Mouse (Mus musculus) heart, postnatal 0 days (tissue): ENCODE results near the gene Ncor2. TPM values are rescaled to one million over a fixed set of nuclear protein-coding genes. Genes with fewer than 3 reads are reported as not detected.

Experiments
- ATAC-seq: fragments of 200-750 bp; cut with Nextera tagmentation; 2 replicates; pipeline ENCODE4 v1.8.0; 2017; ENCODE audit warnings: low read depth, moderate number of reproducible peaks, moderate library complexity; ENCODE audit not compliant: insufficient read depth
- DNase-seq: peaks from one replicate; pipeline ENCODE4 v3.0.0-alpha.2; 2016; ENCODE audit warnings: low spot score
- H3K27ac ChIP-seq: fragments of 300-500 bp; sonication (generic); 2 replicates; pipeline ENCODE4 v1.5.1; 2014; ENCODE audit warnings: low read depth, mild to moderate bottlenecking
- H3K27me3 ChIP-seq: fragments of 300-500 bp; sonication (generic); 2 replicates; pipeline ENCODE4 v1.6.1; 2014; ENCODE audit warnings: low read length, mixed read lengths; ENCODE audit not compliant: control insufficient read depth, insufficient read depth
- H3K36me3 ChIP-seq: fragments of 300-500 bp; sonication (generic); replicated peaks from 2 replicates; pipeline ENCODE4 v1.6.1; 2014; ENCODE audit warnings: low read length, mixed read lengths; ENCODE audit not compliant: control insufficient read depth, insufficient read depth
- H3K4me1 ChIP-seq: fragments of 300-500 bp; sonication (generic); 2 replicates; pipeline ENCODE4 v1.6.1; 2014; ENCODE audit warnings: antibody characterized with exemption; ENCODE audit not compliant: control insufficient read depth, insufficient read depth
- H3K4me2 ChIP-seq: fragments of 300-500 bp; sonication (generic); 2 replicates; pipeline ENCODE4 v1.6.1; 2014; ENCODE audit warnings: low read depth, mild to moderate bottlenecking, low read length, moderate library complexity
- H3K4me3 ChIP-seq: fragments of 300-500 bp; sonication (generic); 2 replicates; pipeline ENCODE4 v1.5.1; 2014; ENCODE audit warnings: low read depth, low read length
- H3K9ac ChIP-seq: fragments of 300-500 bp; sonication (generic); replicated peaks from 2 replicates; pipeline ENCODE4 v1.6.1; 2014; ENCODE audit warnings: low read depth, low read length, mixed read lengths
- H3K9me3 ChIP-seq: fragments of 300-500 bp; sonication (generic); replicated peaks from 2 replicates; pipeline ENCODE4 v1.6.1; 2016; ENCODE audit warnings: low read length; ENCODE audit not compliant: control insufficient read depth
- CTCF ChIP-seq: IDR thresholded peaks from 2 replicates; pipeline ENCODE4 v1.5.1; 2016; ENCODE audit warnings: antibody characterized with exemption, control low read depth, low read depth
- EP300 ChIP-seq: IDR thresholded peaks from 2 replicates; pipeline ENCODE4 v1.6.1; 2016; ENCODE audit warnings: antibody characterized with exemption, low read depth
- WGBS: fragments of 180-500 bp; shearing (Covaris S2); extraction: QIAGEN DNeasy Blood & Tissue Kit; methylation state at CpG from one replicate; pipeline ENCODE4 v1.1.7; 2014; 5-methylcytosine and 5-hydroxymethylcytosine counted together
- polyA plus RNA-seq: library from polyadenylated mRNA; unstranded; fragments of >200 nt; fragmentation: Nextera tagmentation; extraction: Ambion mirVana; gene quantifications from 2 replicates; pipeline ENCODE4 v1.2.1, GENCODE M21; 2015
- total RNA-seq: library from RNA; depleted of rRNA; stranded (reverse); fragments of >200 nt; gene quantifications from 2 replicates; pipeline ENCODE4 v1.2.3, GENCODE M21; 2014; ENCODE audit warnings: low replicate concordance

Gene Ncor2
- total and polyA plus RNA-seq, 2 experiments from 2014 or later, result 15.5 to 73.8 TPM

GRCm38 (mm10) chr5:125095525-125096175, 83.4 kb downstream of the Ncor2 start:
- Histone ChIP-seq H3K27me3 (no peaks in the 10 kb centered on the region), H3K9me3 (no peaks in the 10 kb centered on the region), H3K4me1 (peaks cover 4% of the 10 kb centered on the region; the same call in 1 of the 2 replicates), H3K27ac (no peak overlapping the region), H3K36me3 (peaks cover 49% of the 10 kb centered on the region), H3K4me2 (no peak overlapping the region), H3K9ac (no peak overlapping the region), H3K4me3 (no peak overlapping the region)
- WGBS, result 58% methylated on average over 14 of the region's 14 CpGs
- peak; percentile 47; the same call in 1 of the 2 replicates for ATAC-seq
- peak; percentile 50 for DNase-seq
- no peak for TF ChIP-seq EP300
- TF ChIP-seq CTCF, result no peak

- peaks cover 9% of the 10 kb centered on the region; the same call in 1 of the 2 replicates for H3K9me3 ChIP-seq
- peaks cover 61% of the 10 kb centered on the region for H3K36me3 ChIP-seq
- no peak overlapping the region for H3K27ac ChIP-seq
- no peak overlapping the region for H3K4me3 ChIP-seq
- H3K4me2 ChIP-seq, result no peak overlapping the region
- DNase-seq, result no peak
- H3K9ac ChIP-seq, result no peak overlapping the region
- 28% methylated on average over 5 of the region's 5 CpGs for WGBS
- no peaks in the 10 kb centered on the region for H3K27me3 ChIP-seq
- no peak for TF ChIP-seq EP300
- TF ChIP-seq CTCF, result no peak
- H3K4me1 ChIP-seq, result peaks cover 4% of the 10 kb centered on the region; the same call in 1 of the 2 replicates
- ATAC-seq, result no peak
These were observed 85.2 kb downstream of the Ncor2 start for GRCm38 (mm10) chr5:125093795-125094194.

DNA sequence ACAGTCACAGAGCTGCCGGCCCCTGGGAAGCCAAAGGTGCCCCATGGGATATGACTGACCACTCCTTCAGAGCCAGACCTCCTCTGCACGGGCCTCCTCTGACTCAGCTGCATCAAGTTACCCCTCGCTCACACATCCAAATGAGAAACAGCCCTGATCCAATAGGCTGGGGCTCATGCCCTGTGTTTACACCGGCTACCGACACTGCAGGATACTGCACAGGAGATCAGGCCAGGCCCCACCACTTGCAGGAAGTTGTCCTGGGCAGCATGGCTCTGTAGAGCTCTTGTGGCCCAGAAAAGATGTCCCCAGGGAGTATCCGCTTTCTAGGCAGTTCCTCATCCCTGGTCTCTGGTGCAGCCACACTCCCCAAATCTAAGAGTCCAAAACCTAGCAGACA, 90.9 kb downstream of the Ncor2 start:
- H3K9ac ChIP-seq, result no peak overlapping the region
- no peak for TF ChIP-seq CTCF
- TF ChIP-seq EP300, result no peak
- peaks cover 85% of the 10 kb centered on the region for H3K36me3 ChIP-seq
- no peak overlapping the region for H3K4me3 ChIP-seq
- H3K27me3 ChIP-seq, result no peaks in the 10 kb centered on the region
- no peak overlapping the region for H3K27ac ChIP-seq
- no peaks in the 10 kb centered on the region for H3K4me1 ChIP-seq
- peaks cover 9% of the 10 kb centered on the region; the same call in 1 of the 2 replicates for H3K9me3 ChIP-seq
- 89% methylated on average over 6 of the region's 6 CpGs for WGBS
- no peak overlapping the region for H3K4me2 ChIP-seq
- DNase-seq, result no peak
- no peak for ATAC-seq

GRCm38 (mm10) chr5:125085097-125085617, 93.9 kb downstream of the Ncor2 start:
- Histone ChIP-seq H3K27ac (no peak overlapping the region), H3K27me3 (no peaks in the 10 kb centered on the region), H3K4me3 (no peak overlapping the region), H3K9ac (no peak overlapping the region), H3K4me1 (peaks cover 17% of the 10 kb centered on the region), H3K4me2 (no peak overlapping the region), H3K36me3 (peaks cover 77% of the 10 kb centered on the region), H3K9me3 (peaks cover 5% of the 10 kb centered on the region; the same call in 1 of the 2 replicates)
- ATAC-seq (no peak), DNase-seq (no peak)
- no peak for TF ChIP-seq CTCF
- no peak for TF ChIP-seq EP300
- 53% methylated on average over 8 of the region's 8 CpGs for WGBS

- WGBS, result 74% methylated on average over 6 of the region's 6 CpGs
- Histone ChIP-seq H3K36me3 (peaks cover 75% of the 10 kb centered on the region), H3K27me3 (no peaks in the 10 kb centered on the region), H3K4me1 (peaks cover 17% of the 10 kb centered on the region), H3K4me2 (no peak overlapping the region), H3K9ac (no peak overlapping the region), H3K9me3 (no peaks in the 10 kb centered on the region), H3K4me3 (no peak overlapping the region), H3K27ac (no peak overlapping the region)
- no peak for TF ChIP-seq CTCF
- no peak for TF ChIP-seq EP300
- no peak for ATAC-seq
- DNase-seq, result no peak
These were observed 95.3 kb downstream of the Ncor2 start for GRCm38 (mm10) chr5:125083674-125084073.
